Comparison of ENCODE assay signal across 32 mouse cellular contexts in genomic region chr19:58424928-58425327, GRCm38 (mm10). TPM values are rescaled to one million over a fixed set of nuclear protein-coding genes. Genes with fewer than 3 reads are reported as not detected.
"Had no signal": no experiment of that assay in that cellular context is flagged by ENCODE, and none has a peak within 500 bp of the region (broad histone marks: within the 10 kb centered on the region; RNA-seq: fewer than 3 reads in every experiment).

No protein-coding gene starts in this region.

- H3K4me2 ChIP-seq: limb, embryonic 12.5 days; limb, embryonic 13.5 days; limb, embryonic 15.5 days; liver, embryonic 11.5 days; liver, embryonic 12.5 days; liver, embryonic 13.5 days; liver, embryonic 15.5 days; lung, embryonic 14.5 days; lung, embryonic 15.5 days; midbrain, embryonic 11.5 days; midbrain, embryonic 12.5 days; midbrain, embryonic 13.5 days; midbrain, embryonic 15.5 days had no signal

- H3K9me3 ChIP-seq: limb, embryonic 10.5 days; limb, embryonic 13.5 days; limb, embryonic 15.5 days; liver, embryonic 12.5 days; liver, embryonic 13.5 days; liver, embryonic 15.5 days; lung, embryonic 15.5 days; midbrain, embryonic 10.5 days; midbrain, embryonic 12.5 days; midbrain, embryonic 13.5 days; midbrain, embryonic 15.5 days had no signal

- H3K9ac ChIP-seq: limb, embryonic 12.5 days; limb, embryonic 13.5 days; limb, embryonic 15.5 days; liver, embryonic 12.5 days; liver, embryonic 13.5 days; liver, embryonic 14.5 days; liver, embryonic 15.5 days; liver, postnatal 0 days; lung, embryonic 14.5 days; lung, embryonic 15.5 days; midbrain, embryonic 12.5 days; midbrain, embryonic 13.5 days; midbrain, embryonic 15.5 days had no signal

- H3K27me3 ChIP-seq: limb, embryonic 12.5 days; limb, embryonic 13.5 days; limb, embryonic 15.5 days; liver, embryonic 12.5 days; liver, embryonic 13.5 days; liver, embryonic 15.5 days; lung, embryonic 15.5 days; midbrain, embryonic 12.5 days; midbrain, embryonic 13.5 days; midbrain, embryonic 15.5 days had no signal

- H3K4me1 ChIP-seq: liver, embryonic 12.5 days; liver, embryonic 13.5 days; liver, embryonic 15.5 days; midbrain, embryonic 10.5 days; midbrain, embryonic 12.5 days; midbrain, embryonic 15.5 days had no signal

- H3K36me3 ChIP-seq: limb, embryonic 10.5 days; limb, embryonic 12.5 days; limb, embryonic 13.5 days; limb, embryonic 15.5 days; liver, embryonic 12.5 days; liver, embryonic 13.5 days; liver, embryonic 15.5 days; lung, embryonic 15.5 days; midbrain, embryonic 10.5 days; midbrain, embryonic 13.5 days; midbrain, embryonic 15.5 days had no signal

- DNase-seq: left cerebral cortex, postnatal 4 days; liver; liver, embryonic 13.5 days; liver, postnatal 0 days; lung, adult 18-20 months; lung, adult 2 months; lung, embryonic 14.5 days; lung, postnatal 10 days; lung, postnatal 14 days; lung, postnatal 36 days; lung, postnatal 4 days; midbrain, embryonic 14.5 days had no signal

- H3K4me3 ChIP-seq: left cerebral cortex, adult 2 months; limb, embryonic 10.5 days; limb, embryonic 12.5 days; limb, embryonic 13.5 days; limb, embryonic 15.5 days; liver, embryonic 12.5 days; liver, embryonic 13.5 days; liver, embryonic 15.5 days; lung, embryonic 15.5 days; midbrain, embryonic 10.5 days; midbrain, embryonic 12.5 days; midbrain, embryonic 13.5 days; midbrain, embryonic 15.5 days; myocyte had no signal

- ATAC-seq: liver, embryonic 12.5 days; liver, postnatal 0 days; lung, postnatal 0 days; midbrain, embryonic 13.5 days; midbrain, embryonic 15.5 days; midbrain, embryonic 16.5 days had no signal

- H3K27ac ChIP-seq: left cerebral cortex, adult 2 months; limb, embryonic 10.5 days; limb, embryonic 12.5 days; limb, embryonic 13.5 days; limb, embryonic 15.5 days; liver, embryonic 12.5 days; liver, embryonic 13.5 days; liver, embryonic 14.5 days; liver, embryonic 15.5 days; lung, embryonic 15.5 days; macrophage; midbrain, embryonic 10.5 days; midbrain, embryonic 12.5 days; midbrain, embryonic 13.5 days; midbrain, embryonic 15.5 days had no signal

RNA-seq across cellular contexts. Expression of gene Gfra1, which starts 30.8 kb away (rescaled TPM):
- total RNA-seq: monocyte, adult 5-6 weeks had no signal
- polyA plus RNA-seq: macrophage had no signal
